Mouse (Mus musculus) kidney, postnatal 0 days (tissue): ENCODE measurements at regions not wholly inside any gene's neighbourhood (a gene's known extent, or its start where the extent isn't known, plus 50 kb on each side); places are given as distances from the start of the nearest gene placed in this dataset.

Experiments
- ATAC-seq: fragments of 200-750 bp; cut with Nextera tagmentation; replicated peaks from 2 replicates; pipeline ENCODE4 v1.8.0; 2017; ENCODE audit warnings: low read depth, moderate number of reproducible peaks, moderate TSS enrichment, moderate library complexity; ENCODE audit not compliant: low FRiP score
- DNase-seq: peaks from one replicate; pipeline ENCODE4 v3.0.0-alpha.2; 2016; ENCODE audit warnings: low spot score
- H3K27ac ChIP-seq: fragments of 300-500 bp; sonication (generic); 2 replicates; pipeline ENCODE4 v1.5.1; 2014; ENCODE audit warnings: mild to moderate bottlenecking
- H3K27me3 ChIP-seq: fragments of 300-500 bp; sonication (generic); 2 replicates; pipeline ENCODE4 v1.6.1; 2014; ENCODE audit warnings: low read length, mixed read lengths; ENCODE audit not compliant: insufficient read depth
- H3K36me3 ChIP-seq: fragments of 300-500 bp; sonication (generic); 2 replicates; pipeline ENCODE4 v1.6.1; 2014; ENCODE audit warnings: low read length, mixed read lengths; ENCODE audit not compliant: insufficient read depth
- H3K4me1 ChIP-seq: fragments of 300-500 bp; sonication (generic); replicated peaks from 2 replicates; pipeline ENCODE4 v1.6.1; 2014; ENCODE audit warnings: antibody characterized with exemption, low read length, mixed read lengths; ENCODE audit not compliant: insufficient read depth
- H3K4me2 ChIP-seq: fragments of 300-500 bp; sonication (generic); 2 replicates; pipeline ENCODE4 v1.6.1; 2014; ENCODE audit warnings: mild to moderate bottlenecking, low read length, moderate library complexity, mixed read lengths
- H3K4me3 ChIP-seq: fragments of 300-500 bp; sonication (generic); replicated peaks from 2 replicates; pipeline ENCODE4 v1.5.1; 2014; ENCODE audit warnings: low read depth, low read length
- H3K9ac ChIP-seq: fragments of 300-500 bp; sonication (generic); 2 replicates; pipeline ENCODE4 v1.6.1; 2014; ENCODE audit warnings: low read depth, low read length
- H3K9me3 ChIP-seq: fragments of 300-500 bp; sonication (generic); replicated peaks from 2 replicates; pipeline ENCODE4 v1.6.1; 2016; ENCODE audit warnings: low read length, inconsistent platforms, mixed read lengths
- CTCF ChIP-seq: IDR thresholded peaks from 2 replicates; pipeline ENCODE4 v1.5.1; 2016; ENCODE audit warnings: antibody characterized with exemption, low read depth, mild to moderate bottlenecking, moderate library complexity
- WGBS: fragments of 180-500 bp; shearing (Covaris S2); extraction: QIAGEN DNeasy Blood & Tissue Kit; methylation state at CpG from one replicate; pipeline ENCODE4 v1.1.7; 2014; 5-methylcytosine and 5-hydroxymethylcytosine counted together

DNA sequence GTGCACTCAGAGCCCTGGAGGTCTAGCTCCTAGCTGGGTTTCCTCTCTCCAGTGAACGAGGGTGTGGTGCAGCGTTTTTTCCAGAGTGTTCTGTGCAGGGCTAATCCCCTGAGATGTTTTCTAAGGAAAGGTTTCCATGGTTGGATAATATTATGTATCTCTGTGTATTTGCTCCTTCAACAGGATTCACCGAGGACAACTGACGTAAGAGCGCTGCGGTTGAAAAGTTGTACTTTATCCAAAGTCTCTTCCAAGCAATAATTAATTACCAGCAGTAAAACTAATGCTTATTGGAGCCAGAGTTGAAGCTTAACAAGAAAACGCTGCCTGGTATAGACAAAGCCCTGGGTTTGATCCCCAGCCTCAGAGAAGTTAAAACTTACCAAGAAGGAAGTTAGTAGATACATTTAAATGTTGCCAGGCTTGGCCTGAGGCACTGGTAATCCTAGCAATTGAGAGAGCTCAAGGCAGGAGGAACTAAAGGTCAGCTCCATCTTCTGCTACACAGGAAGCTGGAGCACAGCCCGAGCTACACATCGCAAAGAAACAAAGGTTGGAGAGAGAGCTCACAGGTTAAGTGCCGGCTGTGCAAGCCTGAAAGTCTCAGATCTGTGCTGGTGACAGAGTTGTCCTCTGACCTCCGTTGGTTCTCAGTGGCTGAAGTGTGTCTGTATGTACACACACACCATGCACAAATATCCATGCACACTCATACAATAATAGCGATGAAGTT, 51.2 kb upstream of the Rap1b start:
- ATAC-seq = peak; percentile 80
- WGBS = 51% methylated on average over 12 of the region's 12 CpGs
- DNase-seq = peak; percentile 60
- Histone ChIP-seq H3K9ac (no peak overlapping the region), H3K4me1 (0 out of 2 replicates have a peak, but pooled peaks cover 4% of the 10 kb centered on the region), H3K36me3 (no peaks in the 10 kb centered on the region), H3K4me3 (no peak overlapping the region), H3K27ac (peak overlapping the region; percentile 76), H3K4me2 (no peak overlapping the region), H3K9me3 (no peaks in the 10 kb centered on the region), H3K27me3 (no peaks in the 10 kb centered on the region)
- TF ChIP-seq CTCF = no peak

DNA sequence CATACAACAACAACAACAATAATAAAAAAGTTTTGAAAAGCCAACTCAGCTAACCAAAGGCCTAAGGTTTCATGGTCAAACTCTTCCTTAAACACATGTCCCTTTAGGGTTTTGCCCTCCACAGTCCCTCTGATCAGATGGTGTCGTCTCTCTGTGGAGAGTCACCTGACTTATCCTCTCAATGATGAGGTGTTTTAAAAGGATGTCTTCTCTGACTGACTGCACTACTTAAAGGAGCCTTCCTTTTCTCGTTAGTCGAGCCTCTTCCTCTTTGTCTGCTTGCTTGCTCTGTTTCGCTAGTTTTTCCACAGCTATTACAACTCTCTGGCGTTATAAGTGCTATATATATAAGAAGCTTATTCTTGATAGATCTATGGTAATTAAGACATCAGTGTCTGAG, 51.9 kb upstream of the Rap1b start:
- no peak overlapping the region for H3K27ac ChIP-seq
- H3K36me3 ChIP-seq = no peaks in the 10 kb centered on the region
- no peaks in the 10 kb centered on the region for H3K9me3 ChIP-seq
- WGBS = 82% methylated on average over 5 of the region's 5 CpGs
- H3K9ac ChIP-seq = no peak overlapping the region
- no peak overlapping the region for H3K4me2 ChIP-seq
- no peaks in the 10 kb centered on the region for H3K27me3 ChIP-seq
- DNase-seq = no peak
- 0 out of 2 replicates have a peak, but pooled peaks cover 4% of the 10 kb centered on the region for H3K4me1 ChIP-seq
- H3K4me3 ChIP-seq = no peak overlapping the region
- no peak for TF ChIP-seq CTCF
- ATAC-seq = no peak

DNA sequence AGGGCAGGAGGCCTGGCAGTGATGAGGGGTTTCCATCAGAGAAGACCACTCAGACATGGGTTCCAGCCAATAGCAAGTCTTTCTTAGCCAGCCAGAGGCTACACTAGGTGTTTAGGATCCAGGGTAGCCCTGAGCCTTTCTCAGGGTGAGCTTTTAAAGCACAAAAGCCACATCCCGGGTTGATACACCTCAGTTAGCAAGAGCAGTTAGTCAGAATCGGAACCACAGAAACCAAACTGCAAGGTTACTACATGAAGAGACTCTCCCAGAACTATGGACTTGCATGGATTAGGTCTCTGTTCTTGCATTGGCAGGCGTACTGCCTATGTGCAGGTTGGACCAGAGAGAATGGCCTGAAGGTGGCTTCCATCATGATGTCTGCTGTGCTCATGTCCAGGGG, 52.6 kb upstream of the Rap1b start:
- 87% methylated on average over 3 of the region's 3 CpGs for WGBS
- DNase-seq (no peak), ATAC-seq (no peak)
- H3K4me3 ChIP-seq = no peak overlapping the region
- H3K27me3 ChIP-seq = no peaks in the 10 kb centered on the region
- no peaks in the 10 kb centered on the region for H3K36me3 ChIP-seq
- no peak for TF ChIP-seq CTCF
- H3K27ac ChIP-seq = no peak overlapping the region
- H3K9ac ChIP-seq = no peak overlapping the region
- no peaks in the 10 kb centered on the region for H3K9me3 ChIP-seq
- 0 out of 2 replicates have a peak, but pooled peaks cover 4% of the 10 kb centered on the region for H3K4me1 ChIP-seq
- H3K4me2 ChIP-seq = no peak overlapping the region

DNA sequence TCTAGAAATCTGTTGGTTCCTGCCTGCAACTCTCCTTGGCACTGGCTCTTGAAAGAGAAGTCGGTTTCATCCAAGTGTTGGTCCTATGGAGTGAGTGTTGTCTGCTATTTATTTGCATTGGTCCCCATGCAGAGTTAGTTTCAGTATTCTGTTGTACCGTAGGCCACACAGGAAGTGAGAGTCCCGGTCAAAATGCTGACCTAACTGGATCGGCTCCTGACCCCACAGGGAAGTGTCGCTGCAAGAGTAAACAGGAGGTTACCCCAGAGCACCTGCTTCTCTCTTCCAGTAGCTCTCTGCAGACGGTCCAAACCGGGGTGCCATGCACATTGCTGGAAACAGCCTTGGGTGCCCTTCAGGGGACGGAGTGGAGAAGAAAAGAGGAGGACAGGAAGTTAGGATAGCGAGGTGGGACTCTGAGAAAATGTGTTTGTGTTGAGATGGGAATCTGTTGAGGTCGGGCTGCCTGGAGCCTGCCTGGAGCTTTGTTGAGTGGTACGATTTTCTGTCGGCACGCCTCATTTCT, 53.6 kb upstream of the Rap1b start:
- Histone ChIP-seq H3K9me3 (no peaks in the 10 kb centered on the region), H3K4me1 (0 out of 2 replicates have a peak, but pooled peaks cover 4% of the 10 kb centered on the region), H3K9ac (no peak overlapping the region), H3K36me3 (no peaks in the 10 kb centered on the region), H3K4me2 (no peak overlapping the region), H3K4me3 (no peak overlapping the region), H3K27ac (no peak overlapping the region), H3K27me3 (no peaks in the 10 kb centered on the region)
- ATAC-seq (no peak), DNase-seq (no peak)
- WGBS = 37% methylated on average over 13 of the region's 13 CpGs
- TF ChIP-seq CTCF = no peak

DNA sequence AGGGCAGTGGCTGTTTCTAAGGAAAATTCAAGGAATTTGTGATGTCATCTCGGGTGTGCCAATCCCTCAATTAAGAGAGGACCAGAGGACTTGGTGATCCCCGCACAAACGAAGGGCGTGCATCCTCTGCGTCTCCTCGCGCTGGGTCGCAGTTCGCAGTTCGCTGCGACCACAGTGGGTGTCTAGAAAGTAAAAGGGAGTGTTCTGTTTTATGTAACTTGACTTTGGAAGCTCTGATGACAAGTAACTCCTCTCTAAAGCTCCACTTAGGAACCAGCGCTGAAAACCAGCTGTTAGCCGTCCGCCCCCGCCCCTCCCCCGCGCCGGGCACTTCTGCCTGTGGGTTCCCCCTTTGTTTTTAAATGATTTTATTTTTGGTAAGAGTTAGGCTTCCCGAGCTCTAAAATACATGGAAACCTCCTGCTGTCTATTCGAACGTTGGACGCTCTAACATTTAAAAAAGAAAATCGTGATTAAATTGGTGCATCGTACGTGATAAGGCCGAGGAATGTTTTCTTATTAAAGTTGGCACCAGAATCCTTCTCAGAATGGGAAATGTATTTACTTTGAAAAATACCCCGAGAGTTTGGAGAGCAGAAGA, 59.9 kb upstream of the Rap1b start:
- Histone ChIP-seq H3K36me3 (no peaks in the 10 kb centered on the region), H3K27ac (peak overlapping the region; percentile 75), H3K9me3 (no peaks in the 10 kb centered on the region), H3K9ac (peak overlapping the region; percentile 36; the same call in 1 of the 2 replicates), H3K4me3 (peak overlapping the region; percentile 28), H3K4me2 (peak overlapping the region; percentile 56), H3K27me3 (no peaks in the 10 kb centered on the region), H3K4me1 (no peaks in the 10 kb centered on the region)
- ATAC-seq = peak; percentile 70
- DNase-seq = peak; percentile 75
- 9% methylated on average over 27 of the region's 27 CpGs for WGBS
- TF ChIP-seq CTCF = no peak

DNA sequence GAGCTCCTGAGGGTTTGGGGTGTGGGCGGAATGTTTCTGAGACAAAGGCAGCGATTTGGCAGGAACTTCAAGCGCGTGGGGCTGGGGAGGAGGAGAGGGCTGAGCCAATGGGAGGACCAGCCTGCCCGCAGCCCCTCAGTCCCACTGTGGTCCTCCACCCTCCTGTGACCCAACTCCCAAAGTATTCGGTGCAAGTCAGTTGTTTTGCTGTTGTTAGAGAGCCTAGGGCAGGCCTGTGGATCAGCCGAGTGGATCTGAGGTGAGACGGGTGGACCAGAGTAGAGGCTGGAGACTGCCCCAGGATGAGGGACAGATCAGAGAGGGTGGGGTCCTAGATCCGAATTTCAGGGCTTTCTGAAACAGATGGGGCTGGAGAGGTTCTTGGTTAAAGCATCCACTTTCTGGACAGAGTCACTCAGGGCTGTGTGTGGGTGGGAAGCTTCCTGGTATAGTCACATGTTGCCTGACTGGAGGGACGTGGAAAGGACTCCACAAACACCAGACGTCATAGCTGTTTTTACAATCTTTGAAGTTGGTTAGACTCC, 60.5 kb upstream of the Rap1b start:
- H3K4me2 ChIP-seq = peak overlapping the region; percentile 56
- peak overlapping the region; percentile 28 for H3K4me3 ChIP-seq
- H3K27me3 ChIP-seq = no peaks in the 10 kb centered on the region
- no peaks in the 10 kb centered on the region for H3K4me1 ChIP-seq
- no peaks in the 10 kb centered on the region for H3K36me3 ChIP-seq
- 12% methylated on average over 11 of the region's 11 CpGs for WGBS
- H3K9me3 ChIP-seq = no peaks in the 10 kb centered on the region
- H3K27ac ChIP-seq = peak overlapping the region; percentile 75
- peak overlapping the region; percentile 36; the same call in 1 of the 2 replicates for H3K9ac ChIP-seq
- peak; percentile 90 for DNase-seq
- no peak for TF ChIP-seq CTCF
- peak; percentile 88 for ATAC-seq
